Mouse (Mus musculus): ENCODE results near the gene Gm20388.

GRCm38 (mm10) chr8:120719586-120720236 is 809.1 kb downstream of the Gm20388 start:
- TF ChIP-seq POLR2A (IDR thresholded peaks at IDR 0.05; ENCODE audit: borderline replicate concordance, insufficient read depth, low read length) (no peak), CTCF (IDR thresholded peaks at IDR 0.05; ENCODE audit: borderline replicate concordance, insufficient read depth, low read depth, low read length) (no peak)
